Mouse (Mus musculus): Measurements from ENCODE around the gene Igflr1.

Igflr1 gene

DNA sequence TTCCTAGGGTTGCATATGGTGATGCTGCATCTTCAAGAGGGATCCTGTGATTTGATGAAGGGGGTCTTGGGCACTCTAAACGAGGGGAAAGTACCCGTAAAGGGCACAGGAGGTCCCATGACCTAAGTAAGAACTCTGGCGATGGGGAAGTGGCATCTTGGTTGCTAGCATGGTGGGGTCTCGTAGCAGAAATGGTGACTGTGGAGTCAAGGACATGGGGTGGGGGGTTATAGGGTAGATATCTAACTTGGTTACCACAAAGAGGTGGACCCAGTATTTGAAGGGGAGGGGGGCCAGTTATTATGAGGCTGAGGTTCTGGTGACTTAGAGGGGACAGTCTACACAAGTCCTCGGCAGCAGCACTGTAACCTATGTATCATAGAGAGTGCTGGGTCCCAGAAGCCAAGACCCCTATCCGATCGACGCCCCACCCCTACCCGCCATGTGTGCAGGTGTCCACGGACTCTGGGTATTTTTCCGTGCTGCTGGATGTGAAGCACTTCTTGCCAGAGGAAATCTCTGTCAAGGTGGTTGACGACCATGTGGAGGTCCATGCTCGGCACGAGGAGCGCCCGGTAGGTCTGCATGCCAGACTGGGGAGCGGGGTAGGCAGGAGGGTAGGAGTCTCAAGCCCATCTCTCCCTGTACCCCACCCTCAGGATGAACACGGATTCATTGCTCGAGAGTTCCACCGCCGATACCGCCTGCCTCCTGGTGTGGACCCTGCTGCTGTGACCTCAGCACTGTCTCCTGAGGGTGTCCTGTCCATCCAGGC is 11.2 kb upstream of the Igflr1 start:
- DNase-seq (ENCODE audit: low spot score): no peak

GRCm38 (mm10) chr7:30556894-30557536 is 8.2 kb upstream of the Igflr1 start:
- DNase-seq (ENCODE audit: low spot score): no peak

- no peak for DNase-seq (ENCODE audit: low spot score)
These were observed 7.2 kb upstream of the Igflr1 start for GRCm38 (mm10) chr7:30557901-30558514.

DNA sequence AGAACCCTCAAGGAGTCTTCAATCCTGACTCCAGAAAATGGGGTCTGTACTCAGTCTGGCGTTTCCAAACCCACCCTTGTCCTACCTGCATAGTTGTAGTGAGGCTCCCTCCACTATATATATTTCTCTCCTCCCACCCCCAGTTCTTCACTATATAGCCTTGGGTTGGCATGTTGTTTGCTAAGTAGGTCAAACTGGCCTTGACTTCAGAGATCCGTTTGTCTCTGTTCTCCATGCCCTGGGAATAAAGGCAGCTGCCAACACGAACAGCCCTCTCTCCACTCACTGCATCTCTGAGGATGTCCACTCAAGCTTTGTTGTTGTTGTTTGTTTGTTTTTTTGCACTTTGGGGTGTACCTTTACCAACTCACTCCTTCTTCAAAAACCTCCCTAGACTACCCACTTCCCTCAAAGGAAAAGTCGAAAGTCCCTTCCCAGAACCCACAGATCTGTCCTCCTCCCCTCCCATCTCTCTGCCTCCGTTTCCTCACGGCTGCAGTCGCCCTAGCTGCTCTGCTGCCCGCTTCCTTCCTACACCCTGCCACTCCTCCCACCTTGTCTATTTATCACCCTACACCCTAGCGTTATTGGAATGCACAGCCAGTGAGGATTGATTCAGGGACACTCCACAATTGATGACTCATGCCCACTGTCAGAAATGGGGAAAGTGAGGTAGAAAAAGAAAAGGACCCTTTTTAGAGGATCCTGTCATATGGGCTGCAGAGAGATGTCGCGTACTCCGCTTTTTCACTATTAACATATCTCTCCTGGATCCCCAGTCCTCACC is 6.4 kb upstream of the Igflr1 start:
- no peak for DNase-seq (ENCODE audit: low spot score)

GRCm38 (mm10) chr7:30559443-30559954 is 5.7 kb upstream of the Igflr1 start, which contains the start of gene Lin37:
Gene Lin37 (minus strand): TSS chr7:30559838.
- peak; percentile 97 for DNase-seq (ENCODE audit: low spot score)

GRCm38 (mm10) chr7:30560296-30560695 is 4.9 kb upstream of the Igflr1 start:
- DNase-seq (ENCODE audit: low spot score): no peak

- no peak for DNase-seq (ENCODE audit: low spot score)
These were observed 2.6 kb upstream of the Igflr1 start for GRCm38 (mm10) chr7:30562526-30563116.

- peak; percentile 97 for DNase-seq (ENCODE audit: low spot score)
These were observed 1.9 kb upstream of the Igflr1 start, which contains the start of the genes U2af1l4, Gm49396 and Psenen for GRCm38 (mm10) chr7:30563117-30563905. Gene U2af1l4 (plus strand): TSS chr7:30563301. Gene Gm49396 (plus strand): TSS chr7:30563344. Gene Psenen (minus strand): TSS chr7:30563627.

GRCm38 (mm10) chr7:30563906-30564280 is 1.3 kb upstream of the Igflr1 start:
- DNase-seq (ENCODE audit: low spot score): no peak

- DNase-seq (ENCODE audit: low spot score): no peak
These were observed 806 bp downstream of the Igflr1 start for GRCm38 (mm10) chr7:30566033-30566432.

DNA sequence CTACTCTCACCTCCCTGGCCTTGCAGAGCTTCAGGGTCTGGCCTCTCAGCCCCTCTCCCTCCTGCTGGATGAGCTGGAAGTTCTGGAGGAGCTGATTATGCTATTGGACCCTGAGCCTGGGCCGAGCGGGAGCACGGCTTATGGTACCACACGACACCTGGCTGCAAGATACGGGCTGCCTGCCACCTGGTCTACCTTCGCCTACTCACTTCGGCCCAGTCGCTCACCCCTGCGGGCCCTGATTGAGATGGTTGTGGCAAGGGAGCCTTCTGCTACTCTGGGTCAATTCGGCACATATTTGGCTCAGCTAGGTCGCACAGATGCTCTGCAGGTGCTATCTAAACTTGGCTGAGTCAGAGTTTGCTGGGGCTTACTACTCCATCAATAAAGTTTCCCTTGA is 2.3 kb downstream of the Igflr1 start:
- DNase-seq (ENCODE audit: low spot score): no peak

DNA sequence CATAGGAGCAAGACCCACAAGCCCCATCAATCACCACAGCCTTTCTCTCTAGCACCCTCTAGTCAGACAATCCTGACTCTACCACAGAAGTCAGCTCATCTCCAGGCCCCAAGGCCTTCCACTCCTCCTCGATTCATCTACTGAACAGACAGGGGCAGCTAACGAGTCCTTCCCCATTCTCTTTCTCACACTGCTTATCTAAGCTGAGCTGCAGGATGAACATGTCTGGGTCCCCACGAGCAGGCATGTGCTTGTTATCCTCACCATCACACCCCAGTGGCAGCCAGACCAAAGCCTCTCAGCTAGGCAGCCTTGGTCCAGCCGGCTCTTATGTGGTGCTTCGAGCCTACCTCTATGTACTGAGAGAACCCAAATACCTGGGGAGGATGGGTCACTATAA is 7.2 kb downstream of the Igflr1 start:
- no peak for DNase-seq (ENCODE audit: low spot score)

GRCm38 (mm10) chr7:30572969-30573368 is 7.7 kb downstream of the Igflr1 start:
- DNase-seq (ENCODE audit: low spot score): peak; percentile 58

- DNase-seq (ENCODE audit: low spot score): no peak
These were observed 14.7 kb downstream of the Igflr1 start for GRCm38 (mm10) chr7:30579950-30580349.

DNA sequence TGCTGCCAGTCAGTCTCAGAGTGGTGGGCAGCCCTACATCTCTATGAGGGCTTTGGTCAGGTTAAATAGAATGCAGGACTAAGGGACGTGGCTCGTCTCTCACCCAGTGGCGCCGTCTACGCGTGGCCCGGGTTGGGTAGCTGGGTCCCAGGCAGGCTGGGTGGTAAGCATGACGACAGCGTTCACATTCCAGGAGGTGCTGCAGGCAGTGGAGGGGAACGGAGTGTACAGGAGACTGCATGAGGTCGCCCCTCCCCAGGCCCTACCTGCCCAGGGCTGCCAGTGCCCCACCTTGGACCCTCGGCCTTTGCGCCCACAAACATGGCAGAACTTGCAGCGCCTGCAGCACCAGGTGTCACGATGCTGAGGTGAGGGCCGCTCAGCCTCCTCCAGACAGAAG is 16.3 kb downstream of the Igflr1 start:
- no peak for DNase-seq (ENCODE audit: low spot score)

- DNase-seq (ENCODE audit: low spot score): no peak
These were observed 19.1 kb downstream of the Igflr1 start for GRCm38 (mm10) chr7:30584339-30584738.

- no peak for DNase-seq (ENCODE audit: low spot score)
These were observed 19.9 kb downstream of the Igflr1 start for GRCm38 (mm10) chr7:30585170-30585569.

- no peak for DNase-seq (ENCODE audit: low spot score)
These were observed 21.3 kb downstream of the Igflr1 start for GRCm38 (mm10) chr7:30586455-30587020.

- peak; percentile 51 for DNase-seq (ENCODE audit: low spot score)
These were observed 22.8 kb downstream of the Igflr1 start for GRCm38 (mm10) chr7:30587842-30588667.

Measured in urinary bladder, postnatal 14 days (tissue).